Comparison of ENCODE assay signal across 8 mouse cellular contexts in the genomic region with DNA sequence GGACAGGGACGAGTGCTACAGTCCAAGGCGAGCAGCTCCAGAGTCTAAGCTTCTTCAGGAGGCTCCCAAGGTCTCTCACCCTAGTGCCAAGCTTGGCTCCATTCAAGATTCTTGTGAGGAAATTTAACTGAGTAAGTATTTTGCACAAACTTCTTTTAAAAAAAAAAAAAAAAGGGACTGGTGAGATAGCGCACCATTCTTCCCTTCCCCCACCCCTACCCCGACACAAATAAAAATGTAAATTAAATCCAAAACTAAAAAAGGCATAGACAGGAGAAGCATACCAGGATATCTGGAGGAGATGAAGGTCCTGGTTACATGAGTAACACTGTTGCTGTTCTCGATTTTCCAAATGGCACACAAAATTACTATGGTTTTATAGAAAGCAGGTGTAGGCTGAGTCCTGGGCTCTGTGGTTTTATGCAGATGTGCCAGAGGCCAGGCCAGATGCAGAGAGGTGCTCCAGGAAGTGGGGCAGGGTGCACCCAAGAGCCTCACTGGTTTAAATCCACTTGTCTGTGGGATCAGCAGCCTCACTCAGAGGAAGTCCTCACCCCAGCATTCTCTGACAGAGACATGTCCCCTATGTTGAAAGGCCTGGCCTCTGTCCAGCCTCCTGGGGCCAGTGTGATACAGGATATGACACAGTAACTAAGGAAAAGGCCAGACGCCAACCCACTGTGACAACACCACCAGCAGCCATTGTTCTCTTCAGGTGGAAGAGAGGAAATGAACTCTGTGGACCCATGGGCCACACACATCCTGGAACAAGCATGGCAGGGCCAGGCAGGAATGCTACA. TPM values are rescaled to one million over a fixed set of nuclear protein-coding genes. Genes with fewer than 3 reads are reported as not detected.
DNase-seq lines count a peak whose midpoint lies in the region; ATAC-seq and TF ChIP-seq lines count a peak whose summit lies in the region.

No protein-coding gene starts in this region.

- WGBS in forebrain, embryonic 12.5 days = 78% methylated on average over 6 of the region's 6 CpGs
- 83% methylated on average over 6 of the region's 6 CpGs for WGBS in forebrain, embryonic 11.5 days
- WGBS in embryonic facial prominence, embryonic 14.5 days = 62% methylated on average over 6 of the region's 6 CpGs
- WGBS in hindbrain, postnatal 0 days = 75% methylated on average over 6 of the region's 6 CpGs
- WGBS in liver, embryonic 12.5 days (ENCODE audit: insufficient replicate concordance) = 61% methylated on average over 6 of the region's 6 CpGs

- no peak for ATAC-seq in forebrain, embryonic 12.5 days (ENCODE audit: low FRiP score)
- no peak for ATAC-seq in forebrain, embryonic 11.5 days (replicated peaks; ENCODE audit: low FRiP score)
- no peak for ATAC-seq in embryonic facial prominence, embryonic 14.5 days (ENCODE audit: low read depth)
- ATAC-seq in hindbrain, postnatal 0 days = no peak
- ATAC-seq in liver, embryonic 12.5 days = no peak

- peaks cover 28% of the 10 kb centered on the region for H3K4me1 ChIP-seq in forebrain, embryonic 12.5 days
- H3K4me1 ChIP-seq in forebrain, embryonic 11.5 days (replicated peaks; ENCODE audit: control insufficient read depth, insufficient read depth, low read length) = peaks cover 9% of the 10 kb centered on the region
- H3K4me1 ChIP-seq in embryonic facial prominence, embryonic 14.5 days (ENCODE audit: control insufficient read depth, insufficient read depth, low read length) = peaks cover 25% of the 10 kb centered on the region; the same call in 1 of the 2 replicates
- H3K4me1 ChIP-seq in hindbrain, postnatal 0 days (ENCODE audit: insufficient read depth, low read length) = peaks cover 17% of the 10 kb centered on the region
- H3K4me1 ChIP-seq in liver, embryonic 12.5 days = peaks cover 66% of the 10 kb centered on the region

- no peak for DNase-seq in forebrain, embryonic 11.5 days (ENCODE audit: low spot score)
- peak; percentile 29 to 33 for DNase-seq in CD8-positive naive resting alpha-beta T cell, adult 2 months (ENCODE audit: low read depth in 2 of 2, low spot score in 2 of 2)
- peak; percentile 63 for DNase-seq in embryonic facial prominence, embryonic 14.5 days (ENCODE audit: low spot score)
- peak; percentile 10 for DNase-seq in hindbrain, postnatal 0 days (ENCODE audit: low spot score)
- peak; percentile 44 for DNase-seq in ovary, postnatal 36 days (ENCODE audit: low spot score)
- DNase-seq in cerebellum, adult 11-12 months = no peak

- no peaks in the 10 kb centered on the region for H3K36me3 ChIP-seq in forebrain, embryonic 12.5 days (replicated peaks)
- H3K36me3 ChIP-seq in forebrain, embryonic 11.5 days (ENCODE audit: control insufficient read depth, insufficient read depth, low read length) = no peaks in the 10 kb centered on the region
- no peaks in the 10 kb centered on the region for H3K36me3 ChIP-seq in embryonic facial prominence, embryonic 14.5 days (ENCODE audit: control insufficient read depth, insufficient read depth, low read length)
- H3K36me3 ChIP-seq in hindbrain, postnatal 0 days (ENCODE audit: insufficient read depth, low read length) = no peaks in the 10 kb centered on the region
- H3K36me3 ChIP-seq in liver, embryonic 12.5 days = peaks cover 12% of the 10 kb centered on the region

- 0 out of 2 replicates have a peak overlapping the region, but pooled peaks have one; percentile 26 for H3K27ac ChIP-seq in forebrain, embryonic 12.5 days
- no peak overlapping the region for H3K27ac ChIP-seq in forebrain, embryonic 11.5 days (ENCODE audit: low read depth, low read length)
- peak overlapping the region; percentile 69 for H3K27ac ChIP-seq in embryonic facial prominence, embryonic 14.5 days (replicated peaks; ENCODE audit: low read depth, low read length)
- H3K27ac ChIP-seq in hindbrain, postnatal 0 days = peak overlapping the region; percentile 46; the same call in 1 of the 2 replicates
- H3K27ac ChIP-seq in liver, embryonic 12.5 days = peak overlapping the region; percentile 79

- no peak overlapping the region for H3K4me2 ChIP-seq in forebrain, embryonic 12.5 days
- no peak overlapping the region for H3K4me2 ChIP-seq in forebrain, embryonic 11.5 days (ENCODE audit: low read depth, low read length, severe bottlenecking)
- H3K4me2 ChIP-seq in embryonic facial prominence, embryonic 14.5 days (ENCODE audit: low read depth, low read length) = no peak overlapping the region
- H3K4me2 ChIP-seq in hindbrain, postnatal 0 days (ENCODE audit: low read depth, low read length) = no peak overlapping the region
- H3K4me2 ChIP-seq in liver, embryonic 12.5 days = peak overlapping the region; percentile 36

- H3K9ac ChIP-seq in forebrain, embryonic 12.5 days = no peak overlapping the region
- H3K9ac ChIP-seq in forebrain, embryonic 11.5 days (ENCODE audit: low read length) = no peak overlapping the region; the same call in 1 of the 2 replicates
- H3K9ac ChIP-seq in embryonic facial prominence, embryonic 14.5 days (ENCODE audit: low read depth, low read length) = no peak overlapping the region
- no peak overlapping the region for H3K9ac ChIP-seq in hindbrain, postnatal 0 days (replicated peaks; ENCODE audit: low read length)
- H3K9ac ChIP-seq in liver, embryonic 12.5 days = no peak overlapping the region

- no peaks in the 10 kb centered on the region for H3K9me3 ChIP-seq in forebrain, embryonic 12.5 days
- no peaks in the 10 kb centered on the region for H3K9me3 ChIP-seq in forebrain, embryonic 11.5 days (ENCODE audit: control insufficient read depth, low read length)
- no peaks in the 10 kb centered on the region for H3K9me3 ChIP-seq in embryonic facial prominence, embryonic 14.5 days (ENCODE audit: control insufficient read depth, low read length)
- no peaks in the 10 kb centered on the region for H3K9me3 ChIP-seq in hindbrain, postnatal 0 days (ENCODE audit: low read length)
- no peaks in the 10 kb centered on the region for H3K9me3 ChIP-seq in liver, embryonic 12.5 days (replicated peaks)

- H3K4me3 ChIP-seq in forebrain, embryonic 12.5 days (replicated peaks) = no peak overlapping the region
- no peak overlapping the region for H3K4me3 ChIP-seq in forebrain, embryonic 11.5 days (ENCODE audit: low read depth, low read length)
- H3K4me3 ChIP-seq in embryonic facial prominence, embryonic 14.5 days (ENCODE audit: low read depth, low read length) = no peak overlapping the region
- no peak overlapping the region for H3K4me3 ChIP-seq in hindbrain, postnatal 0 days (ENCODE audit: low read length)
- no peak overlapping the region for H3K4me3 ChIP-seq in liver, embryonic 12.5 days

- TF ChIP-seq CTCF in hindbrain, postnatal 0 days (IDR thresholded peaks at IDR 0.05; ENCODE audit: low read depth) = no peak

- H3K27me3 ChIP-seq in forebrain, embryonic 12.5 days = no peaks in the 10 kb centered on the region
- no peaks in the 10 kb centered on the region for H3K27me3 ChIP-seq in forebrain, embryonic 11.5 days (ENCODE audit: control insufficient read depth, insufficient read depth, low read length)
- H3K27me3 ChIP-seq in embryonic facial prominence, embryonic 14.5 days (replicated peaks; ENCODE audit: control insufficient read depth, insufficient read depth, low read length) = no peaks in the 10 kb centered on the region
- H3K27me3 ChIP-seq in hindbrain, postnatal 0 days (ENCODE audit: insufficient read depth, low read length) = no peaks in the 10 kb centered on the region
- no peaks in the 10 kb centered on the region for H3K27me3 ChIP-seq in liver, embryonic 12.5 days (replicated peaks)

RNA-seq across cellular contexts. Expression of a gene that starts 5.0 kb away (rescaled TPM):
- 30.1 and 30.8 TPM in 2 replicates for polyA plus RNA-seq in forebrain, embryonic 12.5 days (2016; fragmentation: Nextera tagmentation; extraction: Ambion mirVana)
- 20.8 and 22.3 TPM in 2 replicates for polyA plus RNA-seq in forebrain, embryonic 11.5 days (2014; fragmentation: Nextera tagmentation; extraction: Ambion mirVana)
- polyA plus RNA-seq in embryonic facial prominence, embryonic 14.5 days (2014; fragmentation: Nextera tagmentation; extraction: Ambion mirVana) = 13.3 and 14.6 TPM in 2 replicates
- total RNA-seq in hindbrain, postnatal 0 days (2014; rRNA removed) = 24.3 and 28.8 TPM in 2 replicates
- polyA plus RNA-seq in hindbrain, postnatal 0 days (2015; fragmentation: Nextera tagmentation; extraction: Ambion mirVana) = 15.2 and 15.7 TPM in 2 replicates
- polyA plus RNA-seq in liver, embryonic 12.5 days (2016; fragmentation: Nextera tagmentation; extraction: Ambion mirVana) = 16.8 and 17.3 TPM in 2 replicates

RNA-seq across cellular contexts. Expression of a gene that starts 23.2 kb away (rescaled TPM):
- polyA plus RNA-seq in forebrain, embryonic 12.5 days (2016; fragmentation: Nextera tagmentation; extraction: Ambion mirVana) = 1.2 and 2.0 TPM in 2 replicates
- 1.5 TPM in 2 replicates for polyA plus RNA-seq in forebrain, embryonic 11.5 days (2014; fragmentation: Nextera tagmentation; extraction: Ambion mirVana)
- polyA plus RNA-seq in embryonic facial prominence, embryonic 14.5 days (2014; fragmentation: Nextera tagmentation; extraction: Ambion mirVana) = 2.6 and 2.8 TPM in 2 replicates
- total RNA-seq in hindbrain, postnatal 0 days (2014; rRNA removed) = 4.0 and 5.4 TPM in 2 replicates
- 1.7 and 2.0 TPM in 2 replicates for polyA plus RNA-seq in hindbrain, postnatal 0 days (2015; fragmentation: Nextera tagmentation; extraction: Ambion mirVana)
- 1.1 and 2.8 TPM in 2 replicates for polyA plus RNA-seq in liver, embryonic 12.5 days (2016; fragmentation: Nextera tagmentation; extraction: Ambion mirVana)

RNA-seq across cellular contexts. Expression of a gene that starts 37.9 kb away (rescaled TPM):
- 0.96 and 1.4 TPM in 2 replicates for polyA plus RNA-seq in forebrain, embryonic 12.5 days (2016; fragmentation: Nextera tagmentation; extraction: Ambion mirVana)
- polyA plus RNA-seq in forebrain, embryonic 11.5 days (2014; fragmentation: Nextera tagmentation; extraction: Ambion mirVana) = 1.3 and 4.2 TPM in 2 replicates
- polyA plus RNA-seq in embryonic facial prominence, embryonic 14.5 days (2014; fragmentation: Nextera tagmentation; extraction: Ambion mirVana) = 5.6 and 6.9 TPM in 2 replicates
- 1.7 and 2.3 TPM in 2 replicates for total RNA-seq in hindbrain, postnatal 0 days (2014; rRNA removed)
- polyA plus RNA-seq in hindbrain, postnatal 0 days (2015; fragmentation: Nextera tagmentation; extraction: Ambion mirVana) = 6.5 and 6.8 TPM in 2 replicates
- polyA plus RNA-seq in liver, embryonic 12.5 days (2016; fragmentation: Nextera tagmentation; extraction: Ambion mirVana) = 1.2 and 1.4 TPM in 2 replicates

Comparison
In these comparisons a context has a peak if more than half of its experiments do, and no peak if none do; other contexts are left out.
1. DNase-seq: peak in CD8-positive naive resting alpha-beta T cell, adult 2 months (2 of 2), embryonic facial prominence, embryonic 14.5 days (single experiment), hindbrain, postnatal 0 days (single experiment) and ovary, postnatal 36 days (single experiment); none in forebrain, embryonic 11.5 days (single experiment) and cerebellum, adult 11-12 months (single experiment).